Mouse (Mus musculus) myocyte (in vitro differentiated cells): Measurements from ENCODE around the gene Suz12.

ENCODE experiments used
- CEBPB ChIP-seq: IDR thresholded peaks from 2 replicates; pipeline ENCODE4 v1.6.1; 2011; ENCODE audit warnings: mild to moderate bottlenecking, moderate library complexity; ENCODE audit not compliant: poor library complexity, insufficient read depth, severe bottlenecking
- E2F4 ChIP-seq: IDR thresholded peaks from one replicate; pipeline ENCODE4 v1.6.1; 2011; ENCODE audit warnings: mild to moderate bottlenecking, control low read depth, moderate library complexity; ENCODE audit not compliant: insufficient read depth
- MAX ChIP-seq: IDR thresholded peaks from one replicate; pipeline ENCODE4 v1.6.1; 2011; ENCODE audit warnings: low read depth, mild to moderate bottlenecking, control low read depth
- MYOD1 ChIP-seq, 3 experiments: IDR thresholded peaks; one replicate each; pipeline ENCODE4 v1.6.1; 2011; ENCODE audit warnings: control low read depth in 2 of 3, low read depth in 2 of 3, mild to moderate bottlenecking in 2 of 3, moderate library complexity in 1 of 3; ENCODE audit not compliant: insufficient read length in 2 of 3, control insufficient read depth in 1 of 3
- MYOG ChIP-seq, 3 experiments: IDR thresholded peaks; one replicate each; pipeline ENCODE4 v1.6.1; 2011; ENCODE audit warnings: control low read depth in 2 of 3, low read depth in 2 of 3, mild to moderate bottlenecking in 2 of 3; ENCODE audit not compliant: insufficient read length in 2 of 3, control insufficient read depth in 1 of 3, insufficient read depth in 1 of 3
- POLR2A ChIP-seq: IDR thresholded peaks from one replicate; pipeline ENCODE4 v1.6.1; 2011; ENCODE audit warnings: low read depth, mild to moderate bottlenecking, control low read depth, moderate library complexity; ENCODE audit not compliant: insufficient read length
- REST ChIP-seq: IDR thresholded peaks from one replicate; pipeline ENCODE4 v1.6.1; 2011; ENCODE audit warnings: mild to moderate bottlenecking, control low read depth, moderate library complexity; ENCODE audit not compliant: insufficient read depth, insufficient read length
- USF1 ChIP-seq: IDR thresholded peaks from one replicate; pipeline ENCODE4 v1.6.1; 2011; ENCODE audit warnings: low read depth, mild to moderate bottlenecking, control low read depth, moderate library complexity

DNA sequence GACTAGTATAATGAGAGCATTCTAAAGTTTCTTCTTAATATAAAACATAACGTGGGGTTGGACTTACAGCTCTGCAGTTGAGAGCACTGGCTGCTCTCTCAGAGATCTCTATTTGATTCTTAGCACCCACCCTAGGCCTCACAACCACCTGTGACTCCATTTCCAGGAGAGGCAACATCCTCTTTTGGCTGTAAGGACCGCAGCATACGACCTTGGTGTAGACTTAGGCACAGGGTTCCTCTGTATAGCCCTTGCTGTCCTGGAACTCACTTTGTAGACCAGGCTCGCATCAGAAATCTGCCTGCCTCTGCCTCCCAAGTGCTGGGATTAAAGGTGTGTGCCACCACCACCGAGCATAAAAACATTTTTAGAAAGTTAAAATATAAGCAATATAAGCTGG is 1.3 kb upstream of the Suz12 start:
- TF ChIP-seq POLR2A (no peak), MYOD1 (IDR thresholded peaks at IDR 0.05; ENCODE audit: control insufficient read depth in 1 of 3, insufficient read length in 2 of 3, low read depth in 2 of 3) (no peak), MAX (no peak), REST (no peak), USF1 (no peak), MYOG (IDR thresholded peaks at IDR 0.05; ENCODE audit: control insufficient read depth in 1 of 3, insufficient read depth in 1 of 3, insufficient read length in 2 of 3, low read depth in 2 of 3) (no peak), CEBPB (no peak), E2F4 (no peak)
